19 mouse cellular contexts compared by ENCODE assay signal in the genomic region with DNA sequence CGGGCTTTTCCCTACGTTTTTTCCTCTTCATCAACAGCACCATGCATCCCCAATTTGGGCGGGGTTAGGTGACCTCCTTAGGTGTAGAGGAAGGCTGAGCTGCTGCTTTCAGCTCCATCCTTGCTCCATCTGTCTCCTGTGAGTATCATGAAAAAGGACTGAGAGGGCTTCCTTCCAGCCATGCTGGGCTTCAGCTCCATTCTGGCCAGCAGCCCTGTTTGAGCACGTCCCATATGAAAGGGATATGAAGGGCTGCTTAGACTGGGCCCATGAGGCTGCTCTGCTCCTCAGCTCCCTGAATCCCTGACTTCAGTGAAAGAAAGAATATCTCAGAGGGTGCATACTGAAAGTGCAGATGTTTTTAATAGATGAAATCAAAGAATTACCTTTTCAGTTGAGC.
A peak's percentile ranks its signal among the peaks of the same experiment; 100 is the strongest.
DNase-seq lines count a peak whose midpoint lies in the region; ATAC-seq and TF ChIP-seq lines count a peak whose summit lies in the region.
"Had no signal": no experiment of that assay in that cellular context is flagged by ENCODE, and none has a peak within 500 bp of the region (broad histone marks: within the 10 kb centered on the region; RNA-seq: fewer than 3 reads in every experiment).

No protein-coding gene starts in this region.

- peaks cover 8% of the 10 kb centered on the region; the same call in 1 of the 2 replicates for H3K4me1 ChIP-seq in cerebellum, adult 2 months (ENCODE audit: control insufficient read depth, insufficient read depth, low read length)
- no peaks in the 10 kb centered on the region for H3K4me1 ChIP-seq in hindbrain, embryonic 16.5 days (ENCODE audit: control insufficient read depth, insufficient read depth, low read depth, low read length)
- H3K4me1 ChIP-seq: forebrain, embryonic 12.5 days; heart, embryonic 10.5 days; hindbrain, embryonic 13.5 days; intestine, embryonic 15.5 days; limb, embryonic 15.5 days; liver, embryonic 15.5 days; neural tube, embryonic 12.5 days had no signal

- no peak overlapping the region for H3K4me2 ChIP-seq in hindbrain, embryonic 16.5 days (ENCODE audit: low read length)
- H3K4me2 ChIP-seq: forebrain, embryonic 12.5 days; hindbrain, embryonic 13.5 days; intestine, embryonic 15.5 days; limb, embryonic 15.5 days; liver, embryonic 15.5 days; neural tube, embryonic 12.5 days had no signal

- WGBS in cerebellum, adult 2 months: 8% methylated on average over 4 of the region's 4 CpGs
- 76% methylated on average over 4 of the region's 4 CpGs for WGBS in hindbrain, embryonic 16.5 days

- H3K9ac ChIP-seq in hindbrain, embryonic 16.5 days (ENCODE audit: low read depth, low read length): no peak overlapping the region
- H3K9ac ChIP-seq: forebrain, embryonic 12.5 days; hindbrain, embryonic 13.5 days; intestine, embryonic 15.5 days; limb, embryonic 15.5 days; liver, embryonic 15.5 days; neural tube, embryonic 12.5 days had no signal

- no peaks in the 10 kb centered on the region for H3K36me3 ChIP-seq in hindbrain, embryonic 16.5 days (ENCODE audit: control insufficient read depth, insufficient read depth, low read length)
- H3K36me3 ChIP-seq: forebrain, embryonic 12.5 days; heart, embryonic 10.5 days; hindbrain, embryonic 13.5 days; intestine, embryonic 15.5 days; limb, embryonic 15.5 days; liver, embryonic 15.5 days; neural tube, embryonic 12.5 days had no signal

- peak; percentile 24 for DNase-seq in left cerebral cortex, postnatal 4 days
- no peak for DNase-seq in left cerebral cortex, postnatal 10 days (ENCODE audit: extremely low spot score in 1 of 2, low spot score in 2 of 2)
- peak; percentile 62 for DNase-seq in cerebellum, adult 11 months
- DNase-seq in cerebellum, adult 2 months: peak; percentile 72 to 89
- DNase-seq in cerebellum, postnatal 36 days: peak; percentile 73 to 76
- DNase-seq in gastrocnemius, postnatal 25 days: no peak
- DNase-seq: adrenal gland, adult 2 months; gastrocnemius, postnatal 36 days; kidney, postnatal 4 days; thymus, postnatal 25 days had no signal

- H3K27me3 ChIP-seq in cerebellum, adult 2 months (ENCODE audit: control insufficient read depth, insufficient read depth, low read length): no peaks in the 10 kb centered on the region
- H3K27me3 ChIP-seq in hindbrain, embryonic 16.5 days (replicated peaks; ENCODE audit: control insufficient read depth, insufficient read depth, low read length): no peaks in the 10 kb centered on the region
- H3K27me3 ChIP-seq: forebrain, embryonic 12.5 days; hindbrain, embryonic 13.5 days; intestine, embryonic 15.5 days; limb, embryonic 15.5 days; liver, embryonic 15.5 days; neural tube, embryonic 12.5 days had no signal

- intact Hi-C loops in left cerebral cortex, postnatal 4 days (cut with DNase I): no loop called here
- intact Hi-C loops in left cerebral cortex, postnatal 10 days (cut with DNase I): no loop called here

- no peak for TF ChIP-seq CTCF in cerebellum, adult 2 months (IDR thresholded peaks at IDR 0.05; ENCODE audit: borderline replicate concordance, insufficient read depth, low read depth, low read length)

- ATAC-seq in hindbrain, embryonic 16.5 days: no peak; the same call in 1 of the 2 replicates
- ATAC-seq: intestine, embryonic 15.5 days; lung, postnatal 0 days had no signal

- H3K27ac ChIP-seq in cerebellum, adult 2 months (ENCODE audit: insufficient read depth, low read length): peak overlapping the region; percentile 51; the same call in 1 of the 2 replicates
- no peak overlapping the region for H3K27ac ChIP-seq in hindbrain, embryonic 16.5 days (ENCODE audit: low read depth, low read length)
- H3K27ac ChIP-seq: forebrain, embryonic 12.5 days; heart, embryonic 10.5 days; hindbrain, embryonic 13.5 days; intestine, embryonic 15.5 days; limb, embryonic 15.5 days; liver, embryonic 15.5 days; neural tube, embryonic 12.5 days had no signal

- TF ChIP-seq POLR2A in cerebellum, adult 2 months (IDR thresholded peaks at IDR 0.05; ENCODE audit: borderline replicate concordance, insufficient read depth, low read length): no peak

- no peak overlapping the region for H3K4me3 ChIP-seq in cerebellum, adult 2 months (replicated peaks; ENCODE audit: insufficient read depth, low read depth, low read length)
- no peak overlapping the region for H3K4me3 ChIP-seq in hindbrain, embryonic 16.5 days (ENCODE audit: low read length)
- H3K4me3 ChIP-seq: forebrain, embryonic 12.5 days; heart, embryonic 10.5 days; hindbrain, embryonic 13.5 days; intestine, embryonic 15.5 days; limb, embryonic 15.5 days; liver, embryonic 15.5 days; neural tube, embryonic 12.5 days had no signal

- no peaks in the 10 kb centered on the region for H3K9me3 ChIP-seq in hindbrain, embryonic 16.5 days (ENCODE audit: control insufficient read depth, low read length)
- H3K9me3 ChIP-seq: forebrain, embryonic 12.5 days; heart, embryonic 10.5 days; hindbrain, embryonic 13.5 days; intestine, embryonic 15.5 days; limb, embryonic 15.5 days; liver, embryonic 15.5 days; neural tube, embryonic 12.5 days had no signal

Comparison
In these comparisons a context has a peak if more than half of its experiments do, and no peak if none do; other contexts are left out.
1. DNase-seq: peak in left cerebral cortex, postnatal 4 days (single experiment), cerebellum, adult 11 months (single experiment), cerebellum, adult 2 months (2 of 2) and cerebellum, postnatal 36 days (2 of 2); none in left cerebral cortex, postnatal 10 days (0 of 2) and gastrocnemius, postnatal 25 days (single experiment).